Mouse (Mus musculus): ENCODE measurements at regions not wholly inside any gene's neighbourhood (a gene's known extent, or its start where the extent isn't known, plus 50 kb on each side); places are given as distances from the start of the nearest gene placed in this dataset.

- H3K27me3 ChIP-seq (ENCODE audit: control insufficient read depth in 1 of 2, insufficient read depth in 2 of 2, low read length in 2 of 2) = no peaks in the 10 kb centered on the region
- TF ChIP-seq RAD21 (IDR thresholded peaks at IDR 0.05; ENCODE audit: low read depth, low read length) (peak; percentile 30), CTCF (IDR thresholded peaks at IDR 0.05 in 2 of 3, conservative IDR thresholded peaks at IDR 0.05 in 1 of 3; ENCODE audit: control insufficient read depth in 1 of 3, insufficient read depth in 1 of 3, low read depth in 2 of 3, low read length in 3 of 3, poor library complexity in 1 of 3, severe bottlenecking in 1 of 3) (peak in 2 of 3 experiments; percentile 40 to 50; a peak in 4 of 6 replicates), USF1 (IDR thresholded peaks at IDR 0.05; ENCODE audit: low read depth, low read length) (no peak), SMC3 (IDR thresholded peaks at IDR 0.05; ENCODE audit: low read depth, low read length) (peak; percentile 46)
- H3K79me2 ChIP-seq (ENCODE audit: control insufficient read depth, insufficient read depth, low read length, poor library complexity) = no peaks in the 10 kb centered on the region
- H3K4me1 ChIP-seq (ENCODE audit: control insufficient read depth in 1 of 2, insufficient read depth in 2 of 2, low read length in 2 of 2) = no peaks in the 10 kb centered on the region
- no peak overlapping the region for H3K27ac ChIP-seq (ENCODE audit: control insufficient read depth, low read depth, low read length)
- no peaks in the 10 kb centered on the region for H3K9me3 ChIP-seq (replicated peaks; ENCODE audit: insufficient read depth, low read length)
- H3K36me3 ChIP-seq (ENCODE audit: control insufficient read depth in 1 of 2, insufficient read depth in 2 of 2, low read length in 2 of 2) = no peaks in the 10 kb centered on the region
- peak; percentile 17 for DNase-seq (ENCODE audit: low read depth, low spot score)
- H3K4me3 ChIP-seq (ENCODE audit: control insufficient read depth in 1 of 2, insufficient read depth in 1 of 2, low read depth in 2 of 2, low read length in 2 of 2) = no peak overlapping the region
- H3K9ac ChIP-seq (ENCODE audit: control insufficient read depth, low read depth, low read length, poor library complexity, severe bottlenecking) = no peak overlapping the region
These were observed 432.2 kb upstream of the Gm10306 start for GRCm38 (mm10) chr4:94124177-94124576.

- Histone ChIP-seq H3K36me3 (ENCODE audit: control insufficient read depth in 1 of 2, insufficient read depth in 2 of 2, low read length in 2 of 2) (no peaks in the 10 kb centered on the region), H3K4me1 (ENCODE audit: control insufficient read depth in 1 of 2, insufficient read depth in 2 of 2, low read length in 2 of 2) (no peaks in the 10 kb centered on the region), H3K4me3 (ENCODE audit: control insufficient read depth in 1 of 2, insufficient read depth in 1 of 2, low read depth in 2 of 2, low read length in 2 of 2) (no peak overlapping the region), H3K79me2 (ENCODE audit: control insufficient read depth, insufficient read depth, low read length, poor library complexity) (no peaks in the 10 kb centered on the region), H3K9me3 (replicated peaks; ENCODE audit: insufficient read depth, low read length) (no peaks in the 10 kb centered on the region), H3K27ac (ENCODE audit: control insufficient read depth, low read depth, low read length) (no peak overlapping the region), H3K27me3 (ENCODE audit: control insufficient read depth in 1 of 2, insufficient read depth in 2 of 2, low read length in 2 of 2) (no peaks in the 10 kb centered on the region), H3K9ac (ENCODE audit: control insufficient read depth, low read depth, low read length, poor library complexity, severe bottlenecking) (no peak overlapping the region)
- TF ChIP-seq KAT2A (conservative IDR thresholded peaks at IDR 0.05; ENCODE audit: low read depth, low read length) (no peak), EP300 (IDR thresholded peaks at IDR 0.05; ENCODE audit: low read depth in 1 of 2, low read length in 2 of 2) (no peak), POLR2AphosphoS5 (IDR thresholded peaks at IDR 0.05; ENCODE audit: borderline replicate concordance, low read depth, low read length) (no peak), RCOR1 (IDR thresholded peaks at IDR 0.05; ENCODE audit: low read depth, low read length) (no peak), TCF12 (IDR thresholded peaks at IDR 0.05; ENCODE audit: low read depth, low read length) (no peak), ZC3H11A (IDR thresholded peaks at IDR 0.05; ENCODE audit: low read depth, low read length) (no peak), USF1 (IDR thresholded peaks at IDR 0.05; ENCODE audit: low read depth, low read length) (no peak), NELFE (IDR thresholded peaks at IDR 0.05; ENCODE audit: low read depth, low read length) (no peak), JUND (IDR thresholded peaks at IDR 0.05; ENCODE audit: low read depth, low read length) (no peak)
- DNase-seq (ENCODE audit: low read depth, low spot score) = no peak
These were observed 418.4 kb upstream of the Gm10306 start for GRCm38 (mm10) chr4:94137921-94138320.

- DNase-seq (ENCODE audit: low read depth, low spot score) = no peak
These were observed 411.2 kb upstream of the Gm10306 start for GRCm38 (mm10) chr4:94144901-94145801.

More at GRCm38 (mm10) chr4:94144901-94145801, 411.2 kb upstream of the Gm10306 start:
- no peaks in the 10 kb centered on the region for H3K27me3 ChIP-seq (ENCODE audit: control insufficient read depth in 1 of 2, insufficient read depth in 2 of 2, low read length in 2 of 2)
- H3K9me3 ChIP-seq (replicated peaks; ENCODE audit: insufficient read depth, low read length) = no peaks in the 10 kb centered on the region
- TF ChIP-seq POLR2A (IDR thresholded peaks at IDR 0.05; ENCODE audit: control insufficient read depth in 1 of 2, insufficient read depth in 1 of 2, low read depth in 1 of 2, low read length in 2 of 2, poor library complexity in 1 of 2) (no peak), NELFE (IDR thresholded peaks at IDR 0.05; ENCODE audit: low read depth, low read length) (no peak), RCOR1 (IDR thresholded peaks at IDR 0.05; ENCODE audit: low read depth, low read length) (no peak), SMC3 (IDR thresholded peaks at IDR 0.05; ENCODE audit: low read depth, low read length) (no peak), MAX (IDR thresholded peaks at IDR 0.05; ENCODE audit: low read length) (no peak), ZKSCAN1 (IDR thresholded peaks at IDR 0.05; ENCODE audit: low read depth, low read length) (no peak), CTCF (IDR thresholded peaks at IDR 0.05 in 2 of 3, conservative IDR thresholded peaks at IDR 0.05 in 1 of 3; ENCODE audit: control insufficient read depth in 1 of 3, insufficient read depth in 1 of 3, low read depth in 2 of 3, low read length in 3 of 3, poor library complexity in 1 of 3, severe bottlenecking in 1 of 3) (no peak), MXI1 (IDR thresholded peaks at IDR 0.05; ENCODE audit: low read depth, low read length) (no peak)
- no peak overlapping the region for H3K27ac ChIP-seq (ENCODE audit: control insufficient read depth, low read depth, low read length)
- no peaks in the 10 kb centered on the region for H3K79me2 ChIP-seq (ENCODE audit: control insufficient read depth, insufficient read depth, low read length, poor library complexity)
- no peak overlapping the region for H3K9ac ChIP-seq (ENCODE audit: control insufficient read depth, low read depth, low read length, poor library complexity, severe bottlenecking)
- no peak overlapping the region for H3K4me3 ChIP-seq (ENCODE audit: control insufficient read depth in 1 of 2, insufficient read depth in 1 of 2, low read depth in 2 of 2, low read length in 2 of 2)
- no peaks in the 10 kb centered on the region for H3K4me1 ChIP-seq (ENCODE audit: control insufficient read depth in 1 of 2, insufficient read depth in 2 of 2, low read length in 2 of 2)
- no peaks in the 10 kb centered on the region for H3K36me3 ChIP-seq (ENCODE audit: control insufficient read depth in 1 of 2, insufficient read depth in 2 of 2, low read length in 2 of 2)
